Mouse (Mus musculus) kidney, adult 18-20 months (tissue): ENCODE measurements around the gene Izumo4.

Experiments
- DNase-seq: peaks from one replicate; pipeline ENCODE4 v3.0.0; 2021

The Izumo4 gene

GRCm38 (mm10) chr10:80701721-80702535, at the start of gene Izumo4, which contains the start of gene Mob3a:
Gene Izumo4, plus strand, starts transcription at chr10:80702184.
Gene Mob3a, minus strand, starts transcription at chr10:80701977.
- peak; percentile 99 for DNase-seq

- DNase-seq: no peak
Measured at GRCm38 (mm10) chr10:80653156-80653720, 48.7 kb upstream of the Izumo4 start.

DNA sequence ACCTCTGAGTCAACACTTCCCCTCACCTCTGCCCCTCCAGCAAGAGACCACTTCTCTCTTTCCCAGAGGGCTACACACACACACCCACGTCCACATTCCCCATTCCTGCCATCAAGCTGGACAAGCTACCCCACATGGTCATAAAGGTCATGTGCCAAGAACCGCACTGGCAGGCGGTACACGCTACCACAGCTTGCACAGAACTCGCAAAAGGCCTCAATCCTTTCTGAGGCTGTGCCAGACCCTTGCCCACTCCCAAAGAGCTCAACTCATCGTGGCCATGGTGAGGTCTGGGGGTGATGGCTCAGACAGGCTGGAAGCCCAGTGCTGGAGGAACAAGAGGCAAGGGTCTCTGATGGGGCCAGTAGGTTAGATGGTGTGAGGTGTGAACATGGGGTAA, 47.1 kb upstream of the Izumo4 start:
- no peak for DNase-seq

DNA sequence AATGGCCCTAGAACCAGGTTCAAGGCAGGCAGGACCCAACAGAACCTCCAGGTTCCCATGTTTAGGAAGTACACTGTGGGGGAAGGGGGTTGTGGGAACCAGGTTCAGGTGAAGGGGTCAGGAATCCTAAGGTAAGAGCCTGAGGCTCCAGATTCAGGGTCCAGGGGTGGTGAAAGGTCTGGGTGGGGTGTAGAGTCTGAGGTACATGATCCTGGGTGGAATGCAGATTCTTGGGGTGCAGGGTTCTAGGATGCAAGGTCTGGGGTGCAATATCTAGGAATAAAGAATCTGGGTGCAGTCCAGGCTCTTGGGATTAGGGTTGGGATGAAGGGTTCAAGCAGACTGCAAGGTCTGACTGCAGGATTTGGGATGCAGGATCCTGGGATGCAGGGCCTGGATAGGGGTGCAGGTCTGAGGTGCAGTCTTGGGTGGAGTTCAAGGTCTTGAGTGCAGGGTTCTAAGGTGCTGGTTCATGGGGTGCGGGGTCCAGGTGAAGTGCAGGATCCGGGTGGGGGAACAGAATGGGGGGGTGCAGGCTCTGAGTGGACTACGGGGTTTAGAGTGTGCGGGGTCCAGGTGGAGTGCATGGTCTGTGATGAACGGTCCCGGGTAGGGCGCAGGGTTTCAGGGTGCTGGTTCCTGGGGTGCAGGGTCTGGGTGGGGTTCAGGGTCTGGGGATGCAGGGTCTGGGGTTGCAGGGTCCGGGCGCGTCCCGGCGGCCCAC, 46.4 kb upstream of the Izumo4 start:
- no peak for DNase-seq

- DNase-seq: peak; percentile 95
Measured at GRCm38 (mm10) chr10:80656130-80656862, 45.7 kb upstream of the Izumo4 start.

- DNase-seq: no peak
Measured at GRCm38 (mm10) chr10:80656863-80657623, 44.9 kb upstream of the Izumo4 start, which contains the start of gene Btbd2. Gene Btbd2, minus strand, starts transcription at chr10:80657071.

- no peak for DNase-seq
Measured at GRCm38 (mm10) chr10:80658194-80658840, 43.7 kb upstream of the Izumo4 start.

GRCm38 (mm10) chr10:80658841-80659202, 43.2 kb upstream of the Izumo4 start:
- DNase-seq: no peak

DNA sequence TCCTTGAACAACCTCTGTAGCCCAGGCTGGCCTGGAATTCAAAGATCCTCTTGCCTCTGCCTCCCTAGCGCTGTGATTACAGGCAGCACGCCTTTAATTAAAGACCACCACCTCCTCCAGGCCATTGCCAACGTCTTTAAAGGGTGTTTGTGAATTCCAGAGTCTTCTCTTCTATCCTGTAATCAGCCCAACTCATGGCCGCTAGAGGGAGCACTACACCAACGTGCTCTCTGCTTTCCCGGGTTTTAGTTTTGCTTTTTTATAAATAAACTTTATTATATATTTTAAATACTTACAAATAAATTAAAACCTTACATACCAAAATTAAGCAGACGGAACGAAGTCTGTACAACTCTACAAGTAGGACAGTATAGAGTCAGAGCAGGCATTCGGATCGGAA, 42.8 kb upstream of the Izumo4 start:
- DNase-seq: peak; percentile 85

DNA sequence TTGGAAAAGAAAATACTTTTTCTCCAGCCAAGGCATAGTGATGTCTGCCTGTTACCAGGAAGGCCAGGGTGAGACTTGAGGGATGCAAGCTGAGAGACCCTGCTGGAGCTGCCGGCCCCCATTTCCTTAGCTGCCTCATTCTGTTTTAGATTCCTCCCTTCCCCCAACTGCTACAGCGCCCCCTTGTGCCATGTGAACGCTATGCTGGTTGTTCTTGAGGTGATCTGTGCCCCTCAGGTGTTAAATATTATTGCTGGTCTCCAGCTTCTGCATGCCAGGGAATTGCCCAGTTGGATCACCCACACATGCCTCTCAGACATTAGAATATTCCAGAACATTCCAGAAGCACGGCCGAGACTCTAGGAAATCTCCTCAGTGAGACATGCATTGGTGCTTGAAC, 40.8 kb upstream of the Izumo4 start:
- DNase-seq: peak; percentile 69

GRCm38 (mm10) chr10:80663485-80664196, 38.3 kb upstream of the Izumo4 start:
- no peak for DNase-seq

- peak; percentile 95 for DNase-seq
Measured at GRCm38 (mm10) chr10:80664197-80665015, 37.6 kb upstream of the Izumo4 start.

GRCm38 (mm10) chr10:80665016-80665380, 37.0 kb upstream of the Izumo4 start:
- peak; percentile 82 for DNase-seq

DNA sequence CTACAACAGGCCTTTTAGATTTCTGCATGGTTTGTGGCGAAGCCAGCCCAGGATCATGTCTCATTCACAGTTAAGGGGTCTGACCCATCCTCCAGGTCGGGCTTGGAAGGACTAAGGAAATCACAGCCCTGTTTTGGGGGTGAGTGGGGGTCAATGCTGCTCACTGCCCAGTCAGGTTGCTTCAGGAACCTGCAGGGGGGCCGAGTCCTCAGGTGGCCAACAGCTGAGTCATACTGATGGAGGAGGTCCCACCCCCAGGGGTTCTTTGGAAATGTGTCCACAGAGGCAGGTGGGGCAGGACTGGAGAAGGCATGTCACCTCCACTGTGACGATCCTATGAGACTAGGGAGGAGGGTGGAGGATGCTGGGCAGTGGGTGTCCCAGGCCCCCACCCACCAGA, 36.5 kb upstream of the Izumo4 start:
- DNase-seq: no peak

- DNase-seq: no peak
Measured at GRCm38 (mm10) chr10:80665981-80666733, 35.8 kb upstream of the Izumo4 start.

GRCm38 (mm10) chr10:80666837-80667412, 35.1 kb upstream of the Izumo4 start:
- no peak for DNase-seq

DNA sequence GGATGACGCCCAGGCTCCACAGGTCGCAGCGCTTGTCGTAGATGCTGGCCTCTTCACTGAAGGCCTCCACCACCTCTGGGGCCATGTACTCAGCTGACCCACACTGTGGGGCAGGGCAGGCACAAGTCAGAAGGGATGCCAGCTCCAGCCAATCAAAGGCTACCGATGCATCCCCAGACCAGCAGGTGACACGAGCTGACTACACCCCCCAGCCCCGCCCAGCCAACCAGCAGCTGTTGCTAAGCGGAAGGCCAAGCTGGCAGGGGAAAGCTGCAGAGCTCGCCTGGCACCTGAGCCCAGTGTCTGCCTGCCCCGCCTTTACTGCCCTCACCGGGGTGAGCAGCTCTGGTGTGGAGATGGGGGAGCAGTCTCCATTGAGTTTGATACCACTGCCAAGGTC, 33.4 kb upstream of the Izumo4 start:
- peak; percentile 63 for DNase-seq

DNA sequence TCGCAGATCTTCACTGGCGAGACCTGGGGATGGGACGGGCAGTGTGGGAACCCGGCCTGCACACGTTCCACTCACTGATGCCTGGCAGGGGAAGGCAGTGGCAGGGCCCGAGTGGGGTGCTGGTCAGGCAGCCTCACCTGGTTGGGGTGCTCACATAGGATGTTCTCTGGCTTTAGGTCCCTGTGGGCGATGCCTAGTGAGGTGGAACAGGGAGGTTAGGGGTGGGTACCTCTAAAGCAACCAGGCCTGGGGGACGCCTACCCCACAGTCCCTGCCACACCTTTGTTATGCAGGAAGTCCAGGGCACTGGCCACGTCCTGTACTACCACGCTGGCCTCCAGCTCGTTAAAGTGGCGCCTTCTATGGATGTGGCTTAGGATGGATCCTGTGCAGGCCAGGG, 33.0 kb upstream of the Izumo4 start:
- DNase-seq: no peak
